Mouse (Mus musculus): ENCODE measurements around the gene Prkca.

GRCm38 (mm10) chr11:108145128-108145527 is 198.6 kb downstream of the Prkca start:
- TF ChIP-seq POLR2A (IDR thresholded peaks at IDR 0.05; ENCODE audit: control insufficient read depth, low read depth, low read length) = no peak
- no peak for TF ChIP-seq CTCF (IDR thresholded peaks at IDR 0.05; ENCODE audit: control insufficient read depth, insufficient read depth, insufficient replicate concordance, low read depth, low read length)
